Comparison of ENCODE assay signal across 17 mouse cellular contexts in genomic region chr11:19554316-19554946, GRCm38 (mm10).
A peak's percentile ranks its signal among the peaks of the same experiment; 100 is the strongest.
DNase-seq lines count a peak whose midpoint lies in the region; ATAC-seq and TF ChIP-seq lines count a peak whose summit lies in the region.
"Had no signal": no experiment of that assay in that cellular context is flagged by ENCODE, and none has a peak within 500 bp of the region (broad histone marks: within the 10 kb centered on the region; RNA-seq: fewer than 3 reads in every experiment).

No protein-coding gene starts in this region.

- DNase-seq in liver, adult 2 months (ENCODE audit: extremely low read depth, low read depth, low spot score): peak; percentile 43
- DNase-seq in liver, embryonic 11.5 days (ENCODE audit: low spot score): no peak
- DNase-seq in hindbrain, embryonic 10.5 days (ENCODE audit: low spot score): peak; percentile 71
- peak; percentile 74 for DNase-seq in midbrain, embryonic 14.5 days
- DNase-seq in heart, embryonic 10.5 days (ENCODE audit: low spot score): no peak
- DNase-seq in right cerebral cortex, postnatal 10 days (ENCODE audit: low spot score in 2 of 2): no peak
- DNase-seq in left cerebral cortex, postnatal 10 days (ENCODE audit: extremely low spot score in 1 of 2, low spot score in 2 of 2): no peak
- DNase-seq: gastrocnemius, adult 2 months; kidney, postnatal 4 days; lung, adult 18-20 months; right cerebral cortex, postnatal 25 days had no signal

- H3K9ac ChIP-seq in liver, adult 2 months (ENCODE audit: low read depth, low read length): no peak overlapping the region
- H3K9ac ChIP-seq in liver, embryonic 11.5 days (ENCODE audit: low read depth, low read length): no peak overlapping the region
- H3K9ac ChIP-seq in midbrain, embryonic 14.5 days (replicated peaks; ENCODE audit: low read length): peak overlapping the region; percentile 27; the same call in 1 of the 2 replicates
- no peak overlapping the region for H3K9ac ChIP-seq in intestine, embryonic 16.5 days (ENCODE audit: low read depth, low read length)
- H3K9ac ChIP-seq: embryonic facial prominence, embryonic 13.5 days; heart, embryonic 12.5 days; intestine, embryonic 15.5 days; stomach, embryonic 15.5 days had no signal

- intact Hi-C loops in left cerebral cortex, postnatal 10 days (cut with DNase I): no loop called here

- TF ChIP-seq CTCF in liver, adult 2 months (IDR thresholded peaks at IDR 0.05; ENCODE audit: low read depth, low read length): no peak

- 33% methylated on average over 9 of the region's 9 CpGs for WGBS in liver, adult 2 months
- WGBS in liver, embryonic 11.5 days: 70% methylated on average over 9 of the region's 9 CpGs
- 26% methylated on average over 9 of the region's 9 CpGs for WGBS in hindbrain, embryonic 10.5 days
- 5% methylated on average over 9 of the region's 9 CpGs for WGBS in midbrain, embryonic 14.5 days
- WGBS in heart, embryonic 10.5 days: 60% methylated on average over 9 of the region's 9 CpGs
- 61% methylated on average over 9 of the region's 9 CpGs for WGBS in intestine, embryonic 16.5 days

- no peak overlapping the region for H3K4me3 ChIP-seq in liver, adult 2 months (ENCODE audit: insufficient read depth, low read depth, low read length)
- H3K4me3 ChIP-seq in liver, embryonic 11.5 days (ENCODE audit: low read depth, low read length): no peak overlapping the region
- H3K4me3 ChIP-seq in hindbrain, embryonic 10.5 days: peak overlapping the region; percentile 14; the same call in 1 of the 2 replicates
- H3K4me3 ChIP-seq in midbrain, embryonic 14.5 days (replicated peaks; ENCODE audit: low read depth, low read length): no peak overlapping the region
- H3K4me3 ChIP-seq in heart, embryonic 10.5 days: no peak overlapping the region
- no peak overlapping the region for H3K4me3 ChIP-seq in intestine, embryonic 16.5 days (ENCODE audit: low read length)
- H3K4me3 ChIP-seq: embryonic facial prominence, embryonic 13.5 days; gastrocnemius, adult 2 months; heart, embryonic 12.5 days; intestine, embryonic 15.5 days; stomach, embryonic 15.5 days had no signal

- H3K4me2 ChIP-seq in liver, embryonic 11.5 days: no peak overlapping the region
- H3K4me2 ChIP-seq in midbrain, embryonic 14.5 days (ENCODE audit: low read length): peak overlapping the region; percentile 23; the same call in 1 of the 2 replicates
- H3K4me2 ChIP-seq in intestine, embryonic 16.5 days (ENCODE audit: low read depth, low read length): no peak overlapping the region
- H3K4me2 ChIP-seq: embryonic facial prominence, embryonic 13.5 days; heart, embryonic 12.5 days; intestine, embryonic 15.5 days; stomach, embryonic 15.5 days had no signal

- no peaks in the 10 kb centered on the region for H3K79me2 ChIP-seq in liver, adult 2 months (ENCODE audit: control insufficient read depth, insufficient read depth, low read length)

- no peaks in the 10 kb centered on the region for H3K4me1 ChIP-seq in liver, adult 2 months (ENCODE audit: control insufficient read depth, insufficient read depth, low read length)
- no peaks in the 10 kb centered on the region for H3K4me1 ChIP-seq in liver, embryonic 11.5 days (replicated peaks; ENCODE audit: control insufficient read depth, insufficient read depth, low read length)
- peaks cover 39% of the 10 kb centered on the region for H3K4me1 ChIP-seq in hindbrain, embryonic 10.5 days (replicated peaks)
- peaks cover 13% of the 10 kb centered on the region for H3K4me1 ChIP-seq in midbrain, embryonic 14.5 days (ENCODE audit: control insufficient read depth, insufficient read depth, low read length)
- H3K4me1 ChIP-seq in heart, embryonic 10.5 days: no peaks in the 10 kb centered on the region
- H3K4me1 ChIP-seq in intestine, embryonic 16.5 days (ENCODE audit: control insufficient read depth, insufficient read depth, low read length): no peaks in the 10 kb centered on the region
- H3K4me1 ChIP-seq: heart, embryonic 12.5 days; intestine, embryonic 15.5 days; stomach, embryonic 15.5 days had no signal

- H3K36me3 ChIP-seq in liver, adult 2 months (ENCODE audit: control insufficient read depth, insufficient read depth, low read length): no peaks in the 10 kb centered on the region
- H3K36me3 ChIP-seq in liver, embryonic 11.5 days (ENCODE audit: control insufficient read depth, insufficient read depth, low read length): no peaks in the 10 kb centered on the region
- no peaks in the 10 kb centered on the region for H3K36me3 ChIP-seq in hindbrain, embryonic 10.5 days
- no peaks in the 10 kb centered on the region for H3K36me3 ChIP-seq in midbrain, embryonic 14.5 days (ENCODE audit: control insufficient read depth, insufficient read depth, low read length)
- H3K36me3 ChIP-seq in heart, embryonic 10.5 days: no peaks in the 10 kb centered on the region
- no peaks in the 10 kb centered on the region for H3K36me3 ChIP-seq in intestine, embryonic 16.5 days (ENCODE audit: control insufficient read depth, insufficient read depth, low read length)
- H3K36me3 ChIP-seq: embryonic facial prominence, embryonic 13.5 days; G1E; heart, embryonic 12.5 days; intestine, embryonic 15.5 days; stomach, embryonic 15.5 days had no signal

- TF ChIP-seq POLR2A in liver, adult 2 months (IDR thresholded peaks at IDR 0.05; ENCODE audit: extremely low read depth, insufficient read depth, low read length): no peak

- no peak for ATAC-seq in liver, embryonic 11.5 days (replicated peaks; ENCODE audit: low FRiP score)
- ATAC-seq in midbrain, embryonic 14.5 days (ENCODE audit: low FRiP score, low TSS enrichment): peak; percentile 72; the same call in 1 of the 2 replicates
- ATAC-seq in intestine, embryonic 16.5 days: no peak
- ATAC-seq: intestine, embryonic 15.5 days had no signal

- no peaks in the 10 kb centered on the region for H3K27me3 ChIP-seq in liver, adult 2 months (ENCODE audit: control insufficient read depth, insufficient read depth, low read length)
- H3K27me3 ChIP-seq in liver, embryonic 11.5 days (replicated peaks; ENCODE audit: control insufficient read depth, insufficient read depth, low read length): no peaks in the 10 kb centered on the region
- no peaks in the 10 kb centered on the region; the same call in 1 of the 2 replicates for H3K27me3 ChIP-seq in hindbrain, embryonic 10.5 days (ENCODE audit: insufficient read depth, poor library complexity, severe bottlenecking)
- no peaks in the 10 kb centered on the region for H3K27me3 ChIP-seq in midbrain, embryonic 14.5 days (ENCODE audit: control insufficient read depth, insufficient read depth, low read length)
- H3K27me3 ChIP-seq in heart, embryonic 10.5 days (ENCODE audit: insufficient read depth, poor library complexity, severe bottlenecking): no peaks in the 10 kb centered on the region
- H3K27me3 ChIP-seq in intestine, embryonic 16.5 days (replicated peaks; ENCODE audit: control insufficient read depth, insufficient read depth, low read length): no peaks in the 10 kb centered on the region
- H3K27me3 ChIP-seq: embryonic facial prominence, embryonic 13.5 days; heart, embryonic 12.5 days; intestine, embryonic 15.5 days; stomach, embryonic 15.5 days had no signal

- H3K9me3 ChIP-seq in liver, embryonic 11.5 days (ENCODE audit: control insufficient read depth, low read length): no peaks in the 10 kb centered on the region
- H3K9me3 ChIP-seq in hindbrain, embryonic 10.5 days: no peaks in the 10 kb centered on the region
- H3K9me3 ChIP-seq in midbrain, embryonic 14.5 days (ENCODE audit: control insufficient read depth, low read length): no peaks in the 10 kb centered on the region
- H3K9me3 ChIP-seq in heart, embryonic 10.5 days: no peaks in the 10 kb centered on the region
- no peaks in the 10 kb centered on the region for H3K9me3 ChIP-seq in intestine, embryonic 16.5 days (ENCODE audit: control insufficient read depth, low read length)
- H3K9me3 ChIP-seq: embryonic facial prominence, embryonic 13.5 days; G1E; heart, embryonic 12.5 days; intestine, embryonic 15.5 days; stomach, embryonic 15.5 days had no signal

- no peak overlapping the region for H3K27ac ChIP-seq in liver, adult 2 months (replicated peaks; ENCODE audit: insufficient read depth, low read depth, low read length)
- no peak overlapping the region for H3K27ac ChIP-seq in liver, embryonic 11.5 days (ENCODE audit: low read depth, low read length)
- H3K27ac ChIP-seq in hindbrain, embryonic 10.5 days: peak overlapping the region; percentile 83
- peak overlapping the region; percentile 66; the same call in 1 of the 2 replicates for H3K27ac ChIP-seq in midbrain, embryonic 14.5 days (replicated peaks; ENCODE audit: low read depth, low read length)
- no peak overlapping the region for H3K27ac ChIP-seq in heart, embryonic 10.5 days
- H3K27ac ChIP-seq in intestine, embryonic 16.5 days (ENCODE audit: low read length): no peak overlapping the region
- H3K27ac ChIP-seq: embryonic facial prominence, embryonic 13.5 days; gastrocnemius, adult 2 months; intestine, embryonic 15.5 days; stomach, embryonic 15.5 days had no signal

Comparison
In these comparisons a context has a peak if more than half of its experiments do, and no peak if none do; other contexts are left out.
1. DNase-seq: peak in liver, adult 2 months (single experiment), hindbrain, embryonic 10.5 days (single experiment) and midbrain, embryonic 14.5 days (single experiment); none in liver, embryonic 11.5 days (single experiment), heart, embryonic 10.5 days (single experiment), right cerebral cortex, postnatal 10 days (0 of 2) and left cerebral cortex, postnatal 10 days (0 of 2).
2. H3K27ac ChIP-seq: peak in hindbrain, embryonic 10.5 days (single experiment) and midbrain, embryonic 14.5 days (single experiment); none in liver, adult 2 months (single experiment), liver, embryonic 11.5 days (single experiment), heart, embryonic 10.5 days (single experiment) and intestine, embryonic 16.5 days (single experiment).